Mouse (Mus musculus) bone marrow, adult 2 months (tissue): ENCODE results near the gene BC025446.

ENCODE experiments used
- CTCF ChIP-seq: fragments of 200-500 bp; IDR thresholded peaks from 2 replicates; pipeline ENCODE4 v1.5.1; 2011; ENCODE audit warnings: low read length, control low read depth; ENCODE audit not compliant: control insufficient read depth, insufficient read depth
- POLR2A ChIP-seq: fragments of 200-500 bp; IDR thresholded peaks from 2 replicates; pipeline ENCODE4 v1.6.1; 2011; ENCODE audit warnings: low read depth, mild to moderate bottlenecking, control low read depth, low read length, borderline replicate concordance; ENCODE audit not compliant: control insufficient read depth

GRCm38 (mm10) chr15:75175506-75175905 lies 40.7 kb upstream of the BC025446 start:
- TF ChIP-seq POLR2A (no peak), CTCF (peak; percentile 87)
